Mouse (Mus musculus): Measurements from ENCODE around the gene Tmprss7. TPM values are rescaled to one million over a fixed set of nuclear protein-coding genes. Genes with fewer than 3 reads are reported as not detected.

Tmprss7 gene
- polyA plus RNA-seq, 1 experiment from 2014 or later, result 0.31 TPM

GRCm38 (mm10) chr16:45609300-45609699, 84.2 kb downstream of the Tmprss7 start:
- Histone ChIP-seq H3K4me1 (replicated peaks) (no peaks in the 10 kb centered on the region), H3K27ac (no peak overlapping the region), H3K4me3 (no peak overlapping the region), H3K27me3 (ENCODE audit: insufficient read depth, poor library complexity, severe bottlenecking) (no peaks in the 10 kb centered on the region), H3K9me3 (no peaks in the 10 kb centered on the region), H3K36me3 (no peaks in the 10 kb centered on the region)
- DNase-seq (ENCODE audit: low spot score), result no peak
- 81% methylated on average over 3 of the region's 3 CpGs for WGBS

- 54% methylated on average over 4 of the region's 4 CpGs for WGBS
- Histone ChIP-seq H3K4me3 (no peak overlapping the region), H3K27me3 (ENCODE audit: insufficient read depth, poor library complexity, severe bottlenecking) (no peaks in the 10 kb centered on the region), H3K9me3 (no peaks in the 10 kb centered on the region), H3K4me1 (replicated peaks) (no peaks in the 10 kb centered on the region), H3K36me3 (no peaks in the 10 kb centered on the region), H3K27ac (no peak overlapping the region)
- DNase-seq (ENCODE audit: low spot score), result no peak
Measured at GRCm38 (mm10) chr16:45608481-45608954, 84.9 kb downstream of the Tmprss7 start.

Other genes with a start within 250 kb of the Tmprss7 start
- not detected in 2 replicates for gene Gm609, start 200.7 kb downstream of the Tmprss7 start, polyA plus RNA-seq (2016; fragmentation: Nextera tagmentation; extraction: Ambion mirVana)
- not detected in 2 replicates for gene Gm17783, start 161.6 kb downstream of the Tmprss7 start, polyA plus RNA-seq (2016; fragmentation: Nextera tagmentation; extraction: Ambion mirVana)
- not detected in 2 replicates for gene Slc9c1, start 158.3 kb downstream of the Tmprss7 start, polyA plus RNA-seq (2016; fragmentation: Nextera tagmentation; extraction: Ambion mirVana)
- gene Gcsam, start 83.3 kb downstream of the Tmprss7 start, polyA plus RNA-seq (2016; fragmentation: Nextera tagmentation; extraction: Ambion mirVana), result 0.08 TPM in 1 of 2 replicates, not detected in the other
- gene BC016579, start 39.6 kb downstream of the Tmprss7 start, polyA plus RNA-seq (2016; fragmentation: Nextera tagmentation; extraction: Ambion mirVana), result not detected in 2 replicates
- gene Tagln3, start 30.9 kb upstream of the Tmprss7 start, polyA plus RNA-seq (2016; fragmentation: Nextera tagmentation; extraction: Ambion mirVana), result 193 and 362 TPM in 2 replicates
- 42.2 and 46.3 TPM in 2 replicates for gene Abhd10, start 49.3 kb upstream of the Tmprss7 start, polyA plus RNA-seq (2016; fragmentation: Nextera tagmentation; extraction: Ambion mirVana)

Data from hindbrain, embryonic 10.5 days (tissue).